Mouse (Mus musculus): ENCODE data around the gene Acp2. TPM values are rescaled to one million over a fixed set of nuclear protein-coding genes. Genes with fewer than 3 reads are reported as not detected.

Acp2 gene
- 11.3 TPM for polyA plus RNA-seq (2012; fragmentation: generic; extraction: Trizol)
- long read RNA-seq, experiment 1, full-length matches to known transcripts: 7 of 12 reads
- long read RNA-seq, experiment 1, partial matches to known transcripts: 1 of 12 reads
- long read RNA-seq, experiment 1, other reads (novel, unspliced or antisense): 4 of 12 reads
- long read RNA-seq, experiment 2, full-length matches to known transcripts: 28 of 46 reads
- long read RNA-seq, experiment 2, partial matches to known transcripts: 3 of 46 reads
- long read RNA-seq, experiment 2, other reads (novel, unspliced or antisense): 15 of 46 reads

DNA sequence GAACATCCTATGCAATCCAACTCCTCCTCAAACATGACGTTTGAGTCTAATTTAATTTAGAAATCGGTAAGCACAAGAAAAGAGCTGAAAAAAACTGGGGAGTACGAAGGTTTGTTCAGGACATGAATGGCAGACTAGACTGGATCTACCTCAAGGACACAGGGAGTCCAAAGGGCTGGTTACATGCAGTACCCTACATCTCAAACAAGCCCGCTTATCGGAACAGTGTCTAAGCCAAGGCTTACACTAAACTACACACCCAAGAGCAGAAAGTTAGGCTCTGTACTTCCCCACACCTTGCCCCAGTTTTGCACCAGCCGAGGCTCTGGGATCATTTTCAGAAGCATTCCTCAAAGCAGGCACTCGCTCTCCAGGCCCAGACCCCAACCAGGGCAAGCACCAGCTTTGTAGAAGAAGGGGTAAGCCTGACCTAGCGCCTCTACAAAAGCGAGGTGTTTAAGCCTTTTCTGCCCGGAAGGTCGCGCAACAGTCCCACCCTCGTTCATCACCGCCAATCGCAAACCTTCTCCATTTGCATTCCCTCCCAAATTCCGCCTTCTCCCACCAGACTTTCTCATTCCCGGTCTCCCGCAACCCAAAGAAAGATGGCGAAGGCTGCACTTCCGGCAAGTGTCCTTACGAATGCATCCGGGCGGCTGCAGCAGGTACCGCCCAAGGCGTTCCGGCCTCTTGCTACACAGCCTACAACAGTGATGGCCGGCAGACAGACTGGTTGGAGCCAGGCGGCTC is at the start of gene Acp2, which contains the start of gene Nr1h3:
Acp2 (plus strand) TSS at position 664 of the 750 bp plus-strand sequence.
Nr1h3 (minus strand) TSS at position 613 of the 750 bp plus-strand sequence.
- H3ac ChIP-seq (ENCODE audit: control insufficient read depth, insufficient read length, low read depth): peak within 1 kb of the TSS; percentile 88
- H3K79me2 ChIP-seq (ENCODE audit: control insufficient read depth, insufficient read depth): peaks cover 6% of the 10 kb centered on the region

GRCm38 (mm10) chr2:91152885-91153377 is 49.8 kb upstream of the Acp2 start:
- TF ChIP-seq FOSL1 (IDR thresholded peaks at IDR 0.05; ENCODE audit: insufficient read depth, low read length, poor library complexity, severe bottlenecking): no peak
- TF ChIP-seq USF1 (IDR thresholded peaks at IDR 0.05; ENCODE audit: low read depth): no peak
- TF ChIP-seq CTCF (IDR thresholded peaks at IDR 0.05; ENCODE audit: control insufficient read depth, insufficient read depth, insufficient read length): no peak
- no peak for TF ChIP-seq MAX (IDR thresholded peaks at IDR 0.05)
- no peak for TF ChIP-seq MYOD1 (IDR thresholded peaks at IDR 0.05; ENCODE audit: control insufficient read depth, insufficient read length, low read depth)
- no peak for TF ChIP-seq MYOG (IDR thresholded peaks at IDR 0.05; ENCODE audit: control insufficient read depth, extremely low read depth, insufficient read length)
- no peak for TF ChIP-seq CEBPB (IDR thresholded peaks at IDR 0.05; ENCODE audit: low read depth)
- Histone ChIP-seq H3K79me3 (ENCODE audit: low read depth) (no peaks in the 10 kb centered on the region), H3K4me3 (ENCODE audit: insufficient read depth, poor library complexity, severe bottlenecking) (no peak overlapping the region), H3K27me3 (ENCODE audit: control insufficient read depth, insufficient read depth, insufficient read length) (no peaks in the 10 kb centered on the region), H3K79me2 (ENCODE audit: control insufficient read depth, insufficient read depth) (no peaks in the 10 kb centered on the region), H3ac (ENCODE audit: control insufficient read depth, insufficient read length, low read depth) (no peak overlapping the region), H3K36me3 (ENCODE audit: control insufficient read depth, insufficient read depth) (peaks cover 34% of the 10 kb centered on the region)

More for the DNA sequence above, at the start of gene Acp2, which contains the start of gene Nr1h3:
- H3K36me3 ChIP-seq (ENCODE audit: control insufficient read depth, insufficient read depth): peaks cover 17% of the 10 kb centered on the region
- peak within 1 kb of the TSS; percentile 80 for H3K4me3 ChIP-seq (ENCODE audit: insufficient read depth, poor library complexity, severe bottlenecking)
- no peaks in the 10 kb centered on the region for H3K79me3 ChIP-seq (ENCODE audit: low read depth)
- no peaks in the 10 kb centered on the region for H3K27me3 ChIP-seq (ENCODE audit: control insufficient read depth, insufficient read depth, insufficient read length)
- TF ChIP-seq MYOG (IDR thresholded peaks at IDR 0.05; ENCODE audit: control insufficient read depth, extremely low read depth, insufficient read length): no peak
- no peak for TF ChIP-seq MAX (IDR thresholded peaks at IDR 0.05)
- TF ChIP-seq CTCF (IDR thresholded peaks at IDR 0.05; ENCODE audit: control insufficient read depth, insufficient read depth, insufficient read length): no peak
- no peak for TF ChIP-seq FOSL1 (IDR thresholded peaks at IDR 0.05; ENCODE audit: insufficient read depth, low read length, poor library complexity, severe bottlenecking)
- no peak for TF ChIP-seq USF1 (IDR thresholded peaks at IDR 0.05; ENCODE audit: low read depth)
- TF ChIP-seq MYOD1 (IDR thresholded peaks at IDR 0.05; ENCODE audit: control insufficient read depth, insufficient read length, low read depth): no peak
- peak; percentile 42 for TF ChIP-seq CEBPB (IDR thresholded peaks at IDR 0.05; ENCODE audit: low read depth)

DNA sequence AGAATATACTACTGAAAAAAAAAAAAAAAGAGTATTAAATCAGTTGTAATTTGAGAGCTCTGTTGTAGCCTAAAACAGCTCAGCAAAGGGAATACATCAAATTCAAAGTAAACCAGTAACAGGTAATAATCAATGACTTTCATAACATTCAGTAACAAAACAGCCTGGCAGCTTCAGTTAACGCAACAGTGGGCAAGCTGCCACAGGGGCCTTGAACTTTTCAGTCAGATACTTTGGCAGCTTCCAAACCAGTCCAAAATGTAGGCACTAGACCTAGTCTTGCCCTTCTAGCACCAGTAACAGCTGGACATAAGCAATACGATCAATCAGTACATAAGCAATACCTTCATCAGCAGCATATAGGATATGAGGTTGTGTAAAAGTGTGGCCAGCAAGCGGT is 48.6 kb upstream of the Acp2 start:
- no peak overlapping the region for H3ac ChIP-seq (ENCODE audit: control insufficient read depth, insufficient read length, low read depth)
- H3K79me3 ChIP-seq (ENCODE audit: low read depth): no peaks in the 10 kb centered on the region
- H3K36me3 ChIP-seq (ENCODE audit: control insufficient read depth, insufficient read depth): peaks cover 34% of the 10 kb centered on the region

GRCm38 (mm10) chr2:91157002-91157752 is 45.5 kb upstream of the Acp2 start:
- Histone ChIP-seq H3K36me3 (ENCODE audit: control insufficient read depth, insufficient read depth) (peaks cover 37% of the 10 kb centered on the region), H3K4me3 (ENCODE audit: insufficient read depth, poor library complexity, severe bottlenecking) (no peak overlapping the region), H3K79me3 (ENCODE audit: low read depth) (no peaks in the 10 kb centered on the region), H3ac (ENCODE audit: control insufficient read depth, insufficient read length, low read depth) (no peak overlapping the region), H3K79me2 (ENCODE audit: control insufficient read depth, insufficient read depth) (no peaks in the 10 kb centered on the region), H3K27me3 (ENCODE audit: control insufficient read depth, insufficient read depth, insufficient read length) (no peaks in the 10 kb centered on the region)
- TF ChIP-seq CTCF (IDR thresholded peaks at IDR 0.05; ENCODE audit: control insufficient read depth, insufficient read depth, insufficient read length) (no peak), MYOG (IDR thresholded peaks at IDR 0.05; ENCODE audit: control insufficient read depth, extremely low read depth, insufficient read length) (no peak), USF1 (IDR thresholded peaks at IDR 0.05; ENCODE audit: low read depth) (no peak), MAX (IDR thresholded peaks at IDR 0.05) (no peak), CEBPB (IDR thresholded peaks at IDR 0.05; ENCODE audit: low read depth) (no peak), MYOD1 (IDR thresholded peaks at IDR 0.05; ENCODE audit: control insufficient read depth, insufficient read length, low read depth) (no peak), FOSL1 (IDR thresholded peaks at IDR 0.05; ENCODE audit: insufficient read depth, low read length, poor library complexity, severe bottlenecking) (no peak)

More for the DNA sequence above, 48.6 kb upstream of the Acp2 start:
- Histone ChIP-seq H3K4me3 (ENCODE audit: insufficient read depth, poor library complexity, severe bottlenecking) (no peak overlapping the region), H3K79me2 (ENCODE audit: control insufficient read depth, insufficient read depth) (no peaks in the 10 kb centered on the region), H3K27me3 (ENCODE audit: control insufficient read depth, insufficient read depth, insufficient read length) (no peaks in the 10 kb centered on the region)
- TF ChIP-seq CTCF (IDR thresholded peaks at IDR 0.05; ENCODE audit: control insufficient read depth, insufficient read depth, insufficient read length) (no peak), MAX (IDR thresholded peaks at IDR 0.05) (no peak), MYOG (IDR thresholded peaks at IDR 0.05; ENCODE audit: control insufficient read depth, extremely low read depth, insufficient read length) (no peak), CEBPB (IDR thresholded peaks at IDR 0.05; ENCODE audit: low read depth) (no peak), MYOD1 (IDR thresholded peaks at IDR 0.05; ENCODE audit: control insufficient read depth, insufficient read length, low read depth) (no peak), USF1 (IDR thresholded peaks at IDR 0.05; ENCODE audit: low read depth) (no peak), FOSL1 (IDR thresholded peaks at IDR 0.05; ENCODE audit: insufficient read depth, low read length, poor library complexity, severe bottlenecking) (no peak)

GRCm38 (mm10) chr2:91160591-91160990 is 42.1 kb upstream of the Acp2 start:
- TF ChIP-seq USF1 (IDR thresholded peaks at IDR 0.05; ENCODE audit: low read depth) (no peak), CEBPB (IDR thresholded peaks at IDR 0.05; ENCODE audit: low read depth) (no peak), FOSL1 (IDR thresholded peaks at IDR 0.05; ENCODE audit: insufficient read depth, low read length, poor library complexity, severe bottlenecking) (no peak), MYOG (IDR thresholded peaks at IDR 0.05; ENCODE audit: control insufficient read depth, extremely low read depth, insufficient read length) (no peak), CTCF (IDR thresholded peaks at IDR 0.05; ENCODE audit: control insufficient read depth, insufficient read depth, insufficient read length) (no peak)
- H3K4me3 ChIP-seq (ENCODE audit: insufficient read depth, poor library complexity, severe bottlenecking): no peak overlapping the region
- no peaks in the 10 kb centered on the region for H3K27me3 ChIP-seq (ENCODE audit: control insufficient read depth, insufficient read depth, insufficient read length)
- H3K79me2 ChIP-seq (ENCODE audit: control insufficient read depth, insufficient read depth): no peaks in the 10 kb centered on the region
- no peaks in the 10 kb centered on the region for H3K79me3 ChIP-seq (ENCODE audit: low read depth)
- no peak overlapping the region for H3ac ChIP-seq (ENCODE audit: control insufficient read depth, insufficient read length, low read depth)
- peaks cover 28% of the 10 kb centered on the region for H3K36me3 ChIP-seq (ENCODE audit: control insufficient read depth, insufficient read depth)

All from C2C12 (cell line).